Mouse (Mus musculus) CH12.LX (cell line): ENCODE results near the gene Tspo2.

ENCODE experiments used
- BHLHE40 ChIP-seq: IDR thresholded peaks from 2 replicates; pipeline ENCODE4 v1.6.1; 2011; ENCODE audit warnings: mild to moderate bottlenecking, low read depth, low read length, improper control_type of control experiment
- CHD2 ChIP-seq: IDR thresholded peaks from 2 replicates; pipeline ENCODE4 v1.6.1; 2011; ENCODE audit warnings: low read length, improper control_type of control experiment
- CTCF ChIP-seq, 2 experiments: IDR thresholded peaks in 1 of 2; conservative IDR thresholded peaks in 1 of 2; 2 replicates each; pipeline ENCODE4 v1.5.1; 2011 to 2012; ENCODE audit warnings: low read depth in 2 of 2, low read length in 2 of 2, improper control_type of control experiment in 1 of 2, inconsistent platforms in 1 of 2, mild to moderate bottlenecking in 1 of 2, moderate library complexity in 1 of 2
- EP300 ChIP-seq: IDR thresholded peaks from 2 replicates; pipeline ENCODE4 v1.6.1; 2011; ENCODE audit warnings: low read length, improper control_type of control experiment
- JUND ChIP-seq: conservative IDR thresholded peaks from 2 replicates; pipeline ENCODE4 v1.6.1; 2011; ENCODE audit warnings: low read depth, low read length, improper control_type of control experiment
- MAFK ChIP-seq: IDR thresholded peaks from 2 replicates; pipeline ENCODE4 v1.6.1; 2011; ENCODE audit warnings: low read length, improper control_type of control experiment; ENCODE audit not compliant: insufficient replicate concordance
- MXI1 ChIP-seq: IDR thresholded peaks from 2 replicates; pipeline ENCODE4 v1.6.1; 2011; ENCODE audit warnings: mild to moderate bottlenecking, low read depth, low read length, improper control_type of control experiment
- MYC ChIP-seq: IDR thresholded peaks from 2 replicates; pipeline ENCODE4 v1.6.1; 2011; ENCODE audit warnings: low read depth, mild to moderate bottlenecking, improper control_type of control experiment, low read length
- POLR2A ChIP-seq: IDR thresholded peaks from 2 replicates; pipeline ENCODE4 v1.6.1; 2011; ENCODE audit warnings: low read depth, mild to moderate bottlenecking, improper control_type of control experiment, low read length
- POLR2AphosphoS2 ChIP-seq: IDR thresholded peaks from 2 replicates; pipeline ENCODE4 v1.6.1; 2011; ENCODE audit warnings: low read depth, low read length, improper control_type of control experiment
- ZMIZ1 ChIP-seq: IDR thresholded peaks from 2 replicates; pipeline ENCODE4 v1.6.1; 2012; ENCODE audit warnings: low read depth, mild to moderate bottlenecking, inconsistent platforms, low read length, improper control_type of control experiment

GRCm38 (mm10) chr17:48431054-48431453 is 20.3 kb downstream of the Tspo2 start:
- no peak for TF ChIP-seq JUND
- no peak for TF ChIP-seq CTCF (conservative IDR thresholded peaks at IDR 0.05 in 1 of 2, IDR thresholded peaks at IDR 0.05 in 1 of 2; ENCODE audit: low read depth in 2 of 2, low read length in 2 of 2)
- TF ChIP-seq MYC: no peak
- TF ChIP-seq MXI1: no peak
- TF ChIP-seq ZMIZ1: no peak
- TF ChIP-seq POLR2A: no peak
- TF ChIP-seq EP300: no peak
- no peak for TF ChIP-seq BHLHE40
- no peak for TF ChIP-seq MAFK
- no peak for TF ChIP-seq CHD2
- no peak for TF ChIP-seq POLR2AphosphoS2
